Comparison of ENCODE assay signal across 33 mouse cellular contexts in the genomic region with DNA sequence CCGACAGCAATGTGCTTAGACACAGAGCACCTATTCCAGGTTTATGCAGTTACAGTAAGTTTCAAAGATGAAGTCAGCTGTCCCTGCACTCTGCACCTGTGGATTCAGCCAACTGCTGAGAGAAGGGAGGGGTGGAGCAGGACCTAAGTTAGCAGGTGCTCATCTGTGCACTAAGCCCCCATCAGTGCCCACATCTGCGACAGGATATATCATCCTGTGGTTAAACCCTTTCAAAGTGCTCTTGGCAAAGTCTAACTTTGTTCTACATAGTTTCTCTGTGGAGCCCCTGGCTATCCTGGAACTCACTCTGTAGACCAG. TPM values are rescaled to one million over a fixed set of nuclear protein-coding genes. Genes with fewer than 3 reads are reported as not detected.
DNase-seq lines count a peak whose midpoint lies in the region; ATAC-seq and TF ChIP-seq lines count a peak whose summit lies in the region.
"Had no signal": no experiment of that assay in that cellular context is flagged by ENCODE, and none has a peak within 500 bp of the region (broad histone marks: within the 10 kb centered on the region; RNA-seq: fewer than 3 reads in every experiment).

No protein-coding gene starts in this region.

- intact Hi-C loops in heart, postnatal 10 days (cut with DNase I): no loop called here

- peak; percentile 61 for ATAC-seq in intestine, embryonic 15.5 days
- ATAC-seq in stomach, postnatal 0 days (ENCODE audit: low FRiP score, low TSS enrichment): 0 out of 2 replicates have a peak, but pooled peaks have one; percentile 26
- ATAC-seq: activated CD4-positive, CD25-positive, alpha-beta regulatory T cell, adult 4 months; forebrain, embryonic 13.5 days; inflammation-experienced regulatory T-cells, adult 6 months; midbrain, embryonic 16.5 days had no signal

- no peaks in the 10 kb centered on the region for H3K9me3 ChIP-seq in intestine, embryonic 15.5 days
- H3K9me3 ChIP-seq in stomach, postnatal 0 days (ENCODE audit: control insufficient read depth, low read length): no peaks in the 10 kb centered on the region
- H3K9me3 ChIP-seq: hindbrain, embryonic 15.5 days had no signal

- no peaks in the 10 kb centered on the region for H3K4me1 ChIP-seq in intestine, embryonic 15.5 days (replicated peaks)
- no peaks in the 10 kb centered on the region for H3K4me1 ChIP-seq in stomach, postnatal 0 days (replicated peaks; ENCODE audit: control insufficient read depth, insufficient read depth)
- H3K4me1 ChIP-seq: embryonic facial prominence, embryonic 10.5 days; embryonic facial prominence, embryonic 15.5 days; forebrain, embryonic 13.5 days; heart, embryonic 12.5 days; hindbrain, embryonic 10.5 days; hindbrain, embryonic 15.5 days; midbrain, embryonic 10.5 days had no signal

- H3K9ac ChIP-seq in intestine, embryonic 15.5 days: no peak overlapping the region
- H3K9ac ChIP-seq in stomach, postnatal 0 days (ENCODE audit: low read length): no peak overlapping the region
- H3K9ac ChIP-seq: embryonic facial prominence, embryonic 15.5 days; forebrain, embryonic 13.5 days; heart, embryonic 12.5 days; hindbrain, embryonic 15.5 days; liver, embryonic 14.5 days had no signal

- DNase-seq in heart, adult 11 months: peak; percentile 8
- no peak for DNase-seq in heart, adult 18-20 months
- no peak for DNase-seq in stomach, postnatal 0 days (ENCODE audit: low spot score)
- peak; percentile 66 for DNase-seq in thymus, postnatal 14 days
- no peak for DNase-seq in testis, postnatal 10 days (ENCODE audit: low spot score)
- no peak for DNase-seq in heart, postnatal 10 days
- DNase-seq in cerebellum, postnatal 10 days: no peak
- DNase-seq: adrenal gland, adult 2 months; adrenal gland, postnatal 36 days; cerebellum, adult 2 months; cerebellum, postnatal 25 days; gastrocnemius, postnatal 14 days; heart, postnatal 14 days; kidney, adult 8-10 months; kidney, postnatal 10 days; liver; lung, adult 2 months; right cerebral cortex, postnatal 25 days had no signal

- TF ChIP-seq EP300 in stomach, postnatal 0 days (optimal IDR thresholded peaks at IDR 0.05): no peak

- TF ChIP-seq CTCF in stomach, postnatal 0 days (IDR thresholded peaks at IDR 0.05; ENCODE audit: low read depth): no peak

- no peaks in the 10 kb centered on the region for H3K27me3 ChIP-seq in intestine, embryonic 15.5 days (replicated peaks)
- H3K27me3 ChIP-seq in stomach, postnatal 0 days (ENCODE audit: control insufficient read depth, insufficient read depth, low read length): no peaks in the 10 kb centered on the region
- H3K27me3 ChIP-seq: CH12.LX; embryonic facial prominence, embryonic 15.5 days; forebrain, embryonic 13.5 days; heart, embryonic 12.5 days; hindbrain, embryonic 15.5 days had no signal

- H3K27ac ChIP-seq in intestine, embryonic 15.5 days: 0 out of 2 replicates have a peak overlapping the region, but pooled peaks have one; percentile 51
- H3K27ac ChIP-seq in stomach, postnatal 0 days (replicated peaks): no peak overlapping the region
- H3K27ac ChIP-seq: embryonic facial prominence, embryonic 10.5 days; embryonic facial prominence, embryonic 15.5 days; forebrain, embryonic 13.5 days; hindbrain, embryonic 10.5 days; hindbrain, embryonic 15.5 days; liver, embryonic 14.5 days; midbrain, embryonic 10.5 days had no signal

- 77% methylated on average over 2 of the region's 2 CpGs for WGBS in intestine, embryonic 15.5 days
- WGBS in stomach, postnatal 0 days: 78% methylated on average over 2 of the region's 2 CpGs

- no peak overlapping the region for H3K4me2 ChIP-seq in intestine, embryonic 15.5 days (replicated peaks)
- H3K4me2 ChIP-seq in stomach, postnatal 0 days (replicated peaks; ENCODE audit: low read depth): no peak overlapping the region
- H3K4me2 ChIP-seq: embryonic facial prominence, embryonic 15.5 days; forebrain, embryonic 13.5 days; heart, embryonic 12.5 days; hindbrain, embryonic 15.5 days had no signal

- H3K4me3 ChIP-seq in intestine, embryonic 15.5 days (replicated peaks): no peak overlapping the region
- H3K4me3 ChIP-seq in stomach, postnatal 0 days (ENCODE audit: low read depth, low read length): no peak overlapping the region
- H3K4me3 ChIP-seq: embryonic facial prominence, embryonic 10.5 days; embryonic facial prominence, embryonic 15.5 days; forebrain, embryonic 13.5 days; heart, embryonic 12.5 days; hindbrain, embryonic 10.5 days; hindbrain, embryonic 15.5 days; midbrain, embryonic 10.5 days had no signal

- H3K36me3 ChIP-seq in intestine, embryonic 15.5 days: no peaks in the 10 kb centered on the region
- H3K36me3 ChIP-seq in stomach, postnatal 0 days (ENCODE audit: control insufficient read depth, insufficient read depth, low read length): no peaks in the 10 kb centered on the region
- H3K36me3 ChIP-seq: embryonic facial prominence, embryonic 10.5 days; embryonic facial prominence, embryonic 15.5 days; heart, embryonic 12.5 days; hindbrain, embryonic 10.5 days; hindbrain, embryonic 15.5 days; midbrain, embryonic 10.5 days had no signal

RNA-seq across cellular contexts. Expression of a gene that starts 11.9 kb away (rescaled TPM):
- total RNA-seq in heart, adult 18-20 months (2021): 10 to 100 TPM; 16.0 to 17.6 TPM
- polyA plus RNA-seq in intestine, embryonic 15.5 days (2015; fragmentation: Nextera tagmentation; extraction: Ambion mirVana): 42.1 and 44.1 TPM in 2 replicates
- polyA plus RNA-seq in stomach, postnatal 0 days (2015; fragmentation: Nextera tagmentation; extraction: Ambion mirVana): 30.2 and 30.5 TPM in 2 replicates
- total RNA-seq in heart, postnatal 10 days (2021): 10 to 100 TPM; 16.6 to 18.0 TPM

RNA-seq across cellular contexts. Expression of a gene that starts 14.2 kb away (rescaled TPM):
- total RNA-seq in heart, adult 18-20 months (2021): under 1 TPM in 1 of 2 experiments, not detected in 1; 0.13 TPM
- 0.40 and 0.69 TPM in 2 replicates for polyA plus RNA-seq in intestine, embryonic 15.5 days (2015; fragmentation: Nextera tagmentation; extraction: Ambion mirVana)
- polyA plus RNA-seq in stomach, postnatal 0 days (2015; fragmentation: Nextera tagmentation; extraction: Ambion mirVana): 0.11 and 0.19 TPM in 2 replicates
- total RNA-seq in heart, postnatal 10 days (2021): under 1 TPM; 0.22 to 0.24 TPM
- total RNA-seq: CH12.LX; granulocyte monocyte progenitor cell, adult 5-6 weeks; neutrophil, adult 5-6 weeks had no signal
- polyA plus RNA-seq: activated CD4-positive, CD25-positive, alpha-beta regulatory T cell, adult 4 months; inflammation-experienced regulatory T-cells, adult 6 months had no signal

RNA-seq across cellular contexts. Expression of a gene that starts 28.9 kb away (rescaled TPM):
- 10 to 100 TPM in 1 of 2 experiments, 1 to 10 TPM in 1; 9.3 to 11.4 TPM for total RNA-seq in heart, adult 18-20 months (2021)
- 21.5 and 25.7 TPM in 2 replicates for polyA plus RNA-seq in intestine, embryonic 15.5 days (2015; fragmentation: Nextera tagmentation; extraction: Ambion mirVana)
- polyA plus RNA-seq in stomach, postnatal 0 days (2015; fragmentation: Nextera tagmentation; extraction: Ambion mirVana): 11.1 and 12.5 TPM in 2 replicates
- total RNA-seq in heart, postnatal 10 days (2021): 10 to 100 TPM in 1 of 2 experiments, 1 to 10 TPM in 1; 9.9 to 12.9 TPM

RNA-seq across cellular contexts. Expression of a gene that starts 30.0 kb away (rescaled TPM):
- 100 to 1,000 TPM; 412 to 432 TPM for total RNA-seq in heart, adult 18-20 months (2021)
- 1,180 and 1,388 TPM in 2 replicates for polyA plus RNA-seq in intestine, embryonic 15.5 days (2015; fragmentation: Nextera tagmentation; extraction: Ambion mirVana)
- 552 and 570 TPM in 2 replicates for polyA plus RNA-seq in stomach, postnatal 0 days (2015; fragmentation: Nextera tagmentation; extraction: Ambion mirVana)
- 100 to 1,000 TPM; 721 to 814 TPM for total RNA-seq in heart, postnatal 10 days (2021)

Comparison
In these comparisons a context has a peak if more than half of its experiments do, and no peak if none do; other contexts are left out.
1. DNase-seq: peak in heart, adult 11 months (single experiment) and thymus, postnatal 14 days (single experiment); none in heart, adult 18-20 months (0 of 2), stomach, postnatal 0 days (single experiment), testis, postnatal 10 days (single experiment), heart, postnatal 10 days (0 of 2) and cerebellum, postnatal 10 days (0 of 2).